Mouse (Mus musculus): ENCODE measurements around the gene Ccdc66.

Gene Ccdc66

GRCm38 (mm10) chr14:27507894-27508643, at the start of gene Ccdc66:
Gene Ccdc66 (minus strand): TSS chr14:27508460.
- DNase-seq (ENCODE audit: low spot score), result peak; percentile 97

GRCm38 (mm10) chr14:27543838-27544426, 35.7 kb upstream of the Ccdc66 start:
- no peak for DNase-seq (ENCODE audit: low spot score)

- DNase-seq (ENCODE audit: low spot score), result no peak
Observed at GRCm38 (mm10) chr14:27536441-27536840, 28.2 kb upstream of the Ccdc66 start.

- no peak for DNase-seq (ENCODE audit: low spot score)
Observed at GRCm38 (mm10) chr14:27524541-27524940, 16.3 kb upstream of the Ccdc66 start.

DNA sequence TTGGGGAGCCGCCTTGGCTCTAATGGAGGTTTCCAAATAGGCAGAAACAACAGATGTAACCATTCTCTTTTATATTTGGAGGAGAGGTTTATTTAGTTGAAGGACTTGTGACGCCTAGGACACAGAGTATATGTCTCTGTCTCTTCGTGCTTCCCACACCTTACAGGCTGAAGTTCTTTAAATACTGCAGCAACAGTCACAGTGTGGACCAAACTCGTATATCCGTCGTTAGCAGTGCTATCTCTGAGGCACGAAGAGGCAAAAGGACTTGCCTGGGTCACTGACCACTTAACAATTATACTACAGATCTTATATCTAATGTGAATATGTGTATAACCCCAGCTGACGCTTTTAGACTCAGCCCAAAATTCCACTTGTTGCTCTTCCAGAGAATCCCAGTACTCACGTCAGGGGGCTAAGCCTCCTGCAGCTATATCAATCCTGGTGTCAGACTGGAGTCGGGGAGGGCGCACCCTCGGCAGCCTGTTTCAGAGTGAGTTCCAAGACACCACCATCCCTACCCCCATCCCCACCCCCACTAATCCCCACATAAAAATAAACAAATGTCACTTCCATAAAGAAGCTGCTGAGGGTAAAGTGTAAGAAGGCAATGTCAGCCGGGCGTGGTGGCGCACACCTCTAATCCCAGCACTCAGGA, 513 bp upstream of the Ccdc66 start:
- DNase-seq (ENCODE audit: low spot score), result no peak

- DNase-seq (ENCODE audit: low spot score), result no peak
Observed at GRCm38 (mm10) chr14:27501096-27501495, 7.2 kb downstream of the Ccdc66 start.

DNA sequence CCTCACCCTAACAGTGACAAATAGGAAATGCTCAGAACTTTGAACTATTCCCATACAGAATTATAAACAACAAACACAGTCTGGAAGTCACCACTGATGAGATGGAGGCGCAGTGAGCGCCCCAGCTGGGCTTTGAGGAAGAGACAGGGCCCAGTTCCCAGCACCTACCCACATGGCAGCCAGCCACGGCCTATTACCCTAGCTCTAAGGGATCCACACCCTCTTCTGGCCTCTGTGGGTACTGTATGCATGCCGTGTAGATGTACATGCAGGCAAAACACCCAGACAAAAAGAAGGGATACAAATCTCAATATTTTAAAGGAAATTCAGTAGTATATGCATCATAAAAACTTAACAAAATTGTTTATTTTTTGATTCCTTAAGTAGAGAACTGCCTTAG, 14.7 kb downstream of the Ccdc66 start:
- no peak for DNase-seq (ENCODE audit: low spot score)

GRCm38 (mm10) chr14:27491399-27491798, 16.9 kb downstream of the Ccdc66 start:
- DNase-seq (ENCODE audit: low spot score), result no peak

DNA sequence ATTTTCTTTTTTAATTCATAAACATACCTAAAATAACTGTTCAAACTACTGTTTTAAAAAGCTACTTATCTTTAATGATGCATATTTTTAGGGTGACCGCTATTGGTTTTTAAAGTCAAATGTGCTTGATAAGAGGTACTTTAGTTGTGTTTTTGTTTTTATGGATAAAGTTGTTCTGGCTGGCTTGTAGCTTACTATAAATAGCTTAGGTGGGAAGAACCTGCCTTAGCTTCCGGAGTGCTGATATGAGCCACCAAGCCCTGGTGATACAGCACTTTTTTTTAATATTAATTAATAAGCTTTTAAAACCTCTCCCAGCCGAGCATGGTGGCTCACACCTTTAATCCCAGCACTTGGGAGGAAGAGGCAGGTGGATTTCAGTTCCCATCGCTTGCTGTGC, 61.3 kb downstream of the Ccdc66 start:
- DNase-seq (ENCODE audit: low spot score), result no peak

GRCm38 (mm10) chr14:27444851-27445281, 63.4 kb downstream of the Ccdc66 start:
- DNase-seq (ENCODE audit: low spot score), result no peak

- DNase-seq (ENCODE audit: low spot score), result no peak
Observed at GRCm38 (mm10) chr14:27440921-27441320, 67.3 kb downstream of the Ccdc66 start.

DNA sequence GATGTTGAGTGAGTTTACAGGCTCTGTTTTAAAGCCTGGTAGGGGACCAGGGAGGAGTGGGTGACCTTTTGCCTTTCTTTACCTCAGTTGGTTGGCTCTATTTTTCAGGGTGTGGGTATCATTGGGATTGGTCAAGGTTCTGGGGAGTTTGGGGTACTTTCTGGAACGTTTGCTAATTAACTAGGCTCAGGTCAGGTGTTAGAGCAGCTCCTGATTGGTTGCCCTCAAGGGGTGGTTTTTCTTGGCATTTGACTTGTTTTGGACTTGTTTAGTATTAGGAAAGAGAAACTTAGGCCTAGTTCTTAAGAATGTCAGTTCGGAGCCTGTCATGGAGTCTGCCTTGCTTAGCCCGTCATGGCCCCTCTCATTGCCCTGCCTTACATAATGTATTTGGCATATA, 71.4 kb downstream of the Ccdc66 start:
- DNase-seq (ENCODE audit: low spot score), result no peak

- DNase-seq (ENCODE audit: low spot score), result no peak
Observed at GRCm38 (mm10) chr14:27436116-27436515, 72.1 kb downstream of the Ccdc66 start.

- no peak for DNase-seq (ENCODE audit: low spot score)
Observed at GRCm38 (mm10) chr14:27432064-27432463, 76.2 kb downstream of the Ccdc66 start.
